Mouse (Mus musculus) CH12.LX (cell line): ENCODE data around the gene Gm5617. TPM values are rescaled to one million over a fixed set of nuclear protein-coding genes. Genes with fewer than 3 reads are reported as not detected.
A peak's percentile ranks its signal among the peaks of the same experiment; 100 is the strongest.
"Not testable (repeated sequence)": the region's sequence is repeated elsewhere in the genome, so short reads cannot be mapped to it uniquely, and the experiment has no call there.

Experiments used
- DNase-seq: peaks from one replicate; pipeline ENCODE4 v3.0.0-alpha.2; 2013; ENCODE audit errors: extremely low read depth
- H3K27ac ChIP-seq: 2 replicates; pipeline ENCODE4 v1.5.1; 2012; ENCODE audit warnings: low read depth, mild to moderate bottlenecking, control low read depth, moderate library complexity; ENCODE audit not compliant: insufficient read depth
- H3K27me3 ChIP-seq: replicated peaks from 2 replicates; pipeline ENCODE3; 2012; ENCODE audit warnings: inconsistent platforms
- H3K36me3 ChIP-seq, 2 experiments: replicated peaks in 1 of 2; 2 replicates each; pipeline versions ENCODE3 to v1.6.1; 2012; ENCODE audit warnings: inconsistent platforms in 1 of 2, low read length in 1 of 2, mild to moderate bottlenecking in 1 of 2, mixed read lengths in 1 of 2, moderate library complexity in 1 of 2; ENCODE audit not compliant: control insufficient read depth in 1 of 2, insufficient read depth in 1 of 2
- H3K4me1 ChIP-seq, 2 experiments: 2 replicates each; pipeline ENCODE4 v1.6.1; 2012; ENCODE audit warnings: inconsistent platforms in 1 of 2, moderate library complexity in 1 of 2; ENCODE audit not compliant: insufficient read depth in 2 of 2, control insufficient read depth in 1 of 2
- H3K4me2 ChIP-seq: 2 replicates; pipeline ENCODE4 v1.6.1; 2012; ENCODE audit warnings: low read depth, mild to moderate bottlenecking, control low read depth; ENCODE audit not compliant: poor library complexity, insufficient read depth, severe bottlenecking
- H3K4me3 ChIP-seq, 3 experiments: fragments of 150-350 bp in 1 of 3; sonication (generic) in 1 of 3; replicated peaks in 1 of 3; 2 replicates each; pipeline versions ENCODE3 to v1.5.1; 2011 to 2012; ENCODE audit warnings: low read depth in 2 of 3, low read length in 2 of 3, mild to moderate bottlenecking in 2 of 3, moderate library complexity in 2 of 3, control low read depth in 1 of 3, improper control_type of control experiment in 1 of 3, inconsistent platforms in 1 of 3, mixed read lengths in 1 of 3; ENCODE audit not compliant: poor library complexity in 1 of 3
- H3K79me2 ChIP-seq: replicated peaks from 2 replicates; pipeline ENCODE4 v1.6.1; 2012; ENCODE audit warnings: mild to moderate bottlenecking, moderate library complexity; ENCODE audit not compliant: control insufficient read depth, poor library complexity, insufficient read depth, severe bottlenecking; ENCODE audit errors: extremely low read depth
- H3K9ac ChIP-seq: 2 replicates; pipeline ENCODE4 v1.6.1; 2012; ENCODE audit warnings: low read depth, mild to moderate bottlenecking, control low read depth, moderate library complexity; ENCODE audit not compliant: insufficient read depth
- H3K9me3 ChIP-seq: replicated peaks from 2 replicates; pipeline ENCODE3; 2012; ENCODE audit warnings: low read length, inconsistent platforms, mixed read lengths
- CHD1 ChIP-seq: IDR thresholded peaks from 2 replicates; pipeline ENCODE4 v1.6.1; 2012; ENCODE audit warnings: low read depth, low read length, improper control_type of control experiment, inconsistent platforms
- CHD2 ChIP-seq: IDR thresholded peaks from 2 replicates; pipeline ENCODE4 v1.6.1; 2011; ENCODE audit warnings: low read length, improper control_type of control experiment
- CTCF ChIP-seq, 2 experiments: IDR thresholded peaks in 1 of 2; conservative IDR thresholded peaks in 1 of 2; 2 replicates each; pipeline ENCODE4 v1.5.1; 2011 to 2012; ENCODE audit warnings: low read depth in 2 of 2, low read length in 2 of 2, improper control_type of control experiment in 1 of 2, inconsistent platforms in 1 of 2, mild to moderate bottlenecking in 1 of 2, moderate library complexity in 1 of 2
- E2F4 ChIP-seq: IDR thresholded peaks from 2 replicates; pipeline ENCODE4 v1.6.1; 2011; ENCODE audit warnings: low read depth, low read length, improper control_type of control experiment; ENCODE audit not compliant: insufficient replicate concordance
- EP300 ChIP-seq: IDR thresholded peaks from 2 replicates; pipeline ENCODE4 v1.6.1; 2011; ENCODE audit warnings: low read length, improper control_type of control experiment
- HCFC1 ChIP-seq: IDR thresholded peaks from 2 replicates; pipeline ENCODE4 v1.6.1; 2012; ENCODE audit warnings: low read depth, mild to moderate bottlenecking, inconsistent platforms, low read length, improper control_type of control experiment
- JUND ChIP-seq: conservative IDR thresholded peaks from 2 replicates; pipeline ENCODE4 v1.6.1; 2011; ENCODE audit warnings: low read depth, low read length, improper control_type of control experiment
- KAT2A ChIP-seq: IDR thresholded peaks from 2 replicates; pipeline ENCODE4 v1.6.1; 2012; ENCODE audit warnings: low read length, improper control_type of control experiment, inconsistent platforms; ENCODE audit not compliant: insufficient replicate concordance
- MAFK ChIP-seq: IDR thresholded peaks from 2 replicates; pipeline ENCODE4 v1.6.1; 2011; ENCODE audit warnings: low read length, improper control_type of control experiment; ENCODE audit not compliant: insufficient replicate concordance
- MAX ChIP-seq: IDR thresholded peaks from 2 replicates; pipeline ENCODE4 v1.6.1; 2011; ENCODE audit warnings: low read length, improper control_type of control experiment
- MAZ ChIP-seq: IDR thresholded peaks from 2 replicates; pipeline ENCODE4 v1.6.1; 2012; ENCODE audit warnings: low read depth, mild to moderate bottlenecking, inconsistent platforms, low read length, improper control_type of control experiment, moderate library complexity
- MEF2A ChIP-seq: IDR thresholded peaks from 2 replicates; pipeline ENCODE4 v1.6.1; 2014; ENCODE audit warnings: low read depth, mild to moderate bottlenecking, inconsistent platforms, low read length, improper control_type of control experiment, borderline replicate concordance
- MXI1 ChIP-seq: IDR thresholded peaks from 2 replicates; pipeline ENCODE4 v1.6.1; 2011; ENCODE audit warnings: mild to moderate bottlenecking, low read depth, low read length, improper control_type of control experiment
- MYC ChIP-seq: IDR thresholded peaks from 2 replicates; pipeline ENCODE4 v1.6.1; 2011; ENCODE audit warnings: low read depth, mild to moderate bottlenecking, improper control_type of control experiment, low read length
- PAX5 ChIP-seq: IDR thresholded peaks from 2 replicates; pipeline ENCODE4 v1.6.1; 2012; ENCODE audit warnings: low read length, inconsistent platforms, mixed read lengths
- POLR2AphosphoS2 ChIP-seq: IDR thresholded peaks from 2 replicates; pipeline ENCODE4 v1.6.1; 2011; ENCODE audit warnings: low read depth, low read length, improper control_type of control experiment
- RAD21 ChIP-seq: IDR thresholded peaks from 2 replicates; pipeline ENCODE4 v1.6.1; 2011; ENCODE audit warnings: low read depth, mild to moderate bottlenecking, low read length, improper control_type of control experiment, moderate library complexity
- SIN3A ChIP-seq: IDR thresholded peaks from 2 replicates; pipeline ENCODE4 v1.6.1; 2012; ENCODE audit warnings: low read length, improper control_type of control experiment, inconsistent platforms
- SMC3 ChIP-seq: IDR thresholded peaks from 2 replicates; pipeline ENCODE4 v1.6.1; 2011; ENCODE audit warnings: low read depth, low read length, improper control_type of control experiment
- TBP ChIP-seq: conservative IDR thresholded peaks from 2 replicates; pipeline ENCODE4 v1.6.1; 2011; ENCODE audit warnings: low read depth, low read length, improper control_type of control experiment
- TCF12 ChIP-seq: IDR thresholded peaks from 2 replicates; pipeline ENCODE4 v1.6.1; 2014; ENCODE audit warnings: low read depth, mild to moderate bottlenecking, inconsistent platforms, low read length, improper control_type of control experiment
- UBTF ChIP-seq: IDR thresholded peaks from 2 replicates; pipeline ENCODE4 v1.6.1; 2012; ENCODE audit warnings: low read depth, mild to moderate bottlenecking, inconsistent platforms, low read length, improper control_type of control experiment, moderate library complexity
- USF1 ChIP-seq: IDR thresholded peaks from 2 replicates; pipeline ENCODE4 v1.6.1; 2014; ENCODE audit warnings: low read depth, mild to moderate bottlenecking, inconsistent platforms, low read length, improper control_type of control experiment
- USF2 ChIP-seq: conservative IDR thresholded peaks from 2 replicates; pipeline ENCODE4 v1.6.1; 2011; ENCODE audit warnings: low read depth, low read length, improper control_type of control experiment
- ZC3H11A ChIP-seq: IDR thresholded peaks from 2 replicates; pipeline ENCODE4 v1.6.1; 2012; ENCODE audit warnings: low read depth, mild to moderate bottlenecking, inconsistent platforms, low read length, improper control_type of control experiment
- ZKSCAN1 ChIP-seq: IDR thresholded peaks from 2 replicates; pipeline ENCODE4 v1.6.1; 2012; ENCODE audit warnings: low read depth, inconsistent platforms, low read length, improper control_type of control experiment, borderline replicate concordance
- ZNF384 ChIP-seq: IDR thresholded peaks from 2 replicates; pipeline ENCODE4 v1.6.1; 2012; ENCODE audit warnings: low read depth, low read length, improper control_type of control experiment, inconsistent platforms
- dilution Hi-C: fragments of 300-500 bp; cut with MboI; formaldehyde crosslinking; loops from 2 replicates; pipeline ENCODE4 v1.14.3; 2020; ENCODE audit warnings: low sequenced_read_pairs; ENCODE audit not compliant: extremely low pct_unique_long_range_greater_than_20kb, extremely low pct_ligation_motif_present
- in situ Hi-C: fragments of 300-500 bp; cut with MboI; formaldehyde crosslinking; loops from 3 replicates; pipeline ENCODE4 v1.14.3; 2019; ENCODE audit warnings: low sequenced_read_pairs, low pct_ligation_motif_present, low pct_unique_long_range_greater_than_20kb, mixed read lengths
- polyA plus RNA-seq: library from polyadenylated mRNA; unstranded; fragments of >175 nt; gene quantifications from 2 replicates; pipeline ENCODE4 v1.2.1, GENCODE M21; 2012; ENCODE audit warnings: low read depth; ENCODE audit not compliant: insufficient read length
- total RNA-seq, 2 experiments: library from RNA; depleted of rRNA; stranded (reverse); fragments of 300-350 nt in 1 of 2; fragments of >200 nt in 1 of 2; gene quantifications; 2 replicates each; pipeline ENCODE4 v1.2.3; 2012 to 2014

Gene Gm5617
- total and polyA plus RNA-seq, 3 experiments: 20.4 to 35.2 (median 20.5) TPM

DNA sequence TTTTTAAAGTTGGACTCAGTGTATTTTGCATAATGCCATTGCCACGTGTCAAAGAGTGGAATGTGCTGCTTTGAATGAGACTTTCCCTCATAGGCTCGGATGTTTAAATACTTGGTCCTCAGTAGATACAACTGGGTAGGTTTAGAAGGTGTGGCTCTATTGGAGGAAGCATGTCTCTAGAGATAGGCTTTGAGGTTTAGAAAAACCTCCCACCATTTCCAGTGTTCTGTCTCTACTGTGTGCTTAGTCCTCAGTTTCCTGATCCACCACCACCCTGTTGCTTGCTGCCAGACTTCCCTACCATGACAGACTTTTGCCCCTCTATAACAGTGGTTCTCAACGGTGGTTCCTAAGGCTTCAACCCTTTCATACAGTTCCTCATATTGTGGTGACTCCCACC lies 37.0 kb downstream of the Gm5617 start (continued):
- no peak for TF ChIP-seq EP300

DNA sequence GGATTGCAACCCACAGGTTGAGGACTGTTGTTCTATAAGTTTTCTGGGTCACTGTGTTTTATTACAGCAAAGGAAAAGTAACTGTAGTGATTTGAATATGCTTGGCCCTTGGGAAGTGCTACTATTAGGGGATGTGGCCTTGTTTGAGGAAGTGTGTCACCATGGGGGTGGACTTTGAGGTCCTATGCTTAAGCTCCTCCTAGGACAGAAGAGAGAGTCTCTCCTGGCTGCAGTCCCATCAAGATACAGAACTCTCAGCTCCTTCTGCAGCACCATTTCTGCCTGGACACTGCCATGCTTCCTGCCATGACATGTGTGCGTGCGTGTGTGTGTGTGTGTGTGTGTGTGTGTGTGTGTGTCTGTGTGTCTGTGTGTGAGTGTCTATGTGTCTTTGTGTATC lies 37.5 kb downstream of the Gm5617 start:
- Histone ChIP-seq H3K9me3 (no peaks in the 10 kb centered on the region), H3K4me2 (no peak overlapping the region), H3K4me3 (no peak overlapping the region), H3K9ac (no peak overlapping the region), H3K79me2 (no peaks in the 10 kb centered on the region), H3K27ac (no peak overlapping the region), H3K27me3 (no peaks in the 10 kb centered on the region), H3K4me1 (peaks cover 6 to 20% of the 10 kb centered on the region in 2 experiments), H3K36me3 (no peaks in the 10 kb centered on the region)
- DNase-seq: peak; percentile 41
- dilution Hi-C loops: no loop called here
- in situ Hi-C loops: no loop called here
- TF ChIP-seq MAZ: no peak
- no peak for TF ChIP-seq ZNF384
- TF ChIP-seq HCFC1: no peak
- TF ChIP-seq UBTF: no peak
- no peak for TF ChIP-seq USF1
- TF ChIP-seq SMC3: no peak
- no peak for TF ChIP-seq TCF12
- TF ChIP-seq JUND: no peak
- no peak for TF ChIP-seq MXI1
- TF ChIP-seq ZC3H11A: no peak
- no peak for TF ChIP-seq POLR2AphosphoS2
- no peak for TF ChIP-seq MEF2A
- TF ChIP-seq MYC: no peak
- TF ChIP-seq MAX: no peak
- TF ChIP-seq USF2: no peak
- TF ChIP-seq PAX5: no peak
- TF ChIP-seq CTCF (conservative IDR thresholded peaks at IDR 0.05 in 1 of 2, IDR thresholded peaks at IDR 0.05 in 1 of 2; ENCODE audit: low read depth in 2 of 2, low read length in 2 of 2): no peak
- TF ChIP-seq MAFK: no peak

DNA sequence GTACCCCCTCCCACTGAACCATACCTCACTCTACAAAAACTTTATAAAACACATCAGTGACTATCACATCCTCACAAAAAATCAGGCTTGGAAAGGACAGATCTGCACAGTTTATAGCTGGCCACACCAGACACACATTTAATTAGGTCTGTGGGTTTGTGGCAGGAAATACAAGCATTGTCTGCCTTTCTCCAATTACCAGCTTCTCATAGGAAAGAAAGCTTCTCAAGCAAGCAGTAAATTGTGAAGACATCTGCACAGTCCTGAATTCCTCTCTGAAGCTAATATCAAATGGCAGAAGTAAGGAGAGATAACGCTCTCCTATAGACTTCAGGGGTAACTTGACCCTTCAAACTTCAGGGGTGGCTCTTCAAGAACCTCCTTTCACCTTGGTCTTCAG lies 41.2 kb downstream of the Gm5617 start:
- H3K9me3 ChIP-seq: peaks cover 7% of the 10 kb centered on the region
- no peaks in the 10 kb centered on the region for H3K36me3 ChIP-seq
- dilution Hi-C loops: no loop called here
- no peak for DNase-seq
- no peak overlapping the region for H3K4me2 ChIP-seq
- no peaks in the 10 kb centered on the region for H3K79me2 ChIP-seq
- no peak overlapping the region for H3K27ac ChIP-seq
- in situ Hi-C loops: no loop called here
- no peaks in the 10 kb centered on the region for H3K27me3 ChIP-seq
- no peak for TF ChIP-seq E2F4
- no peak for TF ChIP-seq TBP
- no peak for TF ChIP-seq SIN3A
- TF ChIP-seq MEF2A: no peak
- no peak for TF ChIP-seq CHD1
- no peak for TF ChIP-seq JUND
- no peak for TF ChIP-seq MYC
- TF ChIP-seq ZKSCAN1: no peak
- TF ChIP-seq EP300: no peak
- no peak for TF ChIP-seq KAT2A
- no peak for TF ChIP-seq SMC3
- no peak for TF ChIP-seq CTCF (conservative IDR thresholded peaks at IDR 0.05 in 1 of 2, IDR thresholded peaks at IDR 0.05 in 1 of 2; ENCODE audit: low read depth in 2 of 2, low read length in 2 of 2)
- no peak for TF ChIP-seq RAD21
- TF ChIP-seq CHD2: no peak
- TF ChIP-seq, all 38 proteins: peak for 0
- Histone ChIP-seq H3K4me1 (peaks cover 6 to 20% of the 10 kb centered on the region in 2 experiments), H3K9ac (no peak overlapping the region), H3K4me3 (no peak overlapping the region)

DNA sequence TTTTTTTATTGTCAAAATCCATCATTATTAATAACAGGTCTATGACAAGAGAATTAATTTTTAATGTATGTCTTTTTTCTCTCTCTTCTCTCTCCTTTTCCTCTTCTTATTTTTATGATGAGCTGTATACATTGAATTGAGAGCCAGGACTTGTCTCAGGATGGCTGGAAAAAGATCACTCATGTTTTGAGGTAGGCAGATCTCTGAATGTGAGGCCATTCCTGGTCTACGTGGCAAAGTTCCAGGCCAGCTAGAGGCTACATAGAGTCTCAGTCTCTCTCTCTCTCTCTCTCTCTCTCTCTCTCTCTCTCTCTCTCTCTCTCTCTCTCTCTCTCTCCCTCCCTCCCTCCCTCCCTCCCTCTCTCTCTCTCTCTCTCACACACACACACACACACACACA lies 42.4 kb downstream of the Gm5617 start:
- in situ Hi-C loops, H3K27me3 ChIP-seq, H3K36me3 ChIP-seq, DNase-seq, H3K27ac ChIP-seq, H3K79me2 ChIP-seq, dilution Hi-C loops, H3K9ac ChIP-seq, H3K4me3 ChIP-seq, H3K4me2 ChIP-seq, H3K4me1 ChIP-seq: not testable (repeated sequence)
- H3K9me3 ChIP-seq: peaks cover 18% of the 10 kb centered on the region
